Mouse (Mus musculus) bone marrow macrophage, adult 2 months (primary cell): ENCODE data around the gene Sncg. TPM values are rescaled to one million over a fixed set of nuclear protein-coding genes. Genes with fewer than 3 reads are reported as not detected.
A peak's percentile ranks its signal among the peaks of the same experiment; 100 is the strongest.
"Not testable (repeated sequence)": the region's sequence is repeated elsewhere in the genome, so short reads cannot be mapped to it uniquely, and the experiment has no call there.

ENCODE experiments used
- H3K27ac ChIP-seq: 2 replicates; pipeline ENCODE4 v1.5.1; 2012; ENCODE audit warnings: low read depth, low read length; ENCODE audit not compliant: insufficient read depth
- H3K4me1 ChIP-seq: 2 replicates; pipeline ENCODE4 v1.6.1; 2012; ENCODE audit warnings: low read length; ENCODE audit not compliant: control insufficient read depth, insufficient read depth
- H3K4me3 ChIP-seq: 2 replicates; pipeline ENCODE4 v1.5.1; 2012; ENCODE audit warnings: mild to moderate bottlenecking, low read length, moderate library complexity; ENCODE audit not compliant: insufficient read depth
- CTCF ChIP-seq: IDR thresholded peaks from 2 replicates; pipeline ENCODE4 v1.5.1; 2012; ENCODE audit warnings: low read depth, mild to moderate bottlenecking, low read length, moderate library complexity
- POLR2A ChIP-seq: IDR thresholded peaks from 2 replicates; pipeline ENCODE4 v1.6.1; 2012; ENCODE audit warnings: mild to moderate bottlenecking, low read depth, low read length, borderline replicate concordance
- polyA plus RNA-seq: library from polyadenylated mRNA; stranded (reverse); fragments of >200 nt; gene quantifications from 2 replicates; pipeline ENCODE4 v1.2.4, GENCODE M21; 2012; ENCODE audit not compliant: missing spikeins, insufficient read depth, insufficient read length

The Sncg gene
- polyA plus RNA-seq: not detected in 2 replicates

- no peak within 1 kb of the TSS for H3K4me3 ChIP-seq
- TF ChIP-seq POLR2A (no peak), CTCF (no peak)
Observed at GRCm38 (mm10) chr14:34374577-34374976, at the start of gene Sncg. TSS of gene Sncg (minus strand) at chr14:34374789.

GRCm38 (mm10) chr14:34421078-34421477 is 46.5 kb upstream of the Sncg start:
- H3K4me3 ChIP-seq: no peak overlapping the region
- no peak overlapping the region for H3K27ac ChIP-seq
- TF ChIP-seq CTCF: no peak
- no peak for TF ChIP-seq POLR2A
- no peaks in the 10 kb centered on the region for H3K4me1 ChIP-seq

More at GRCm38 (mm10) chr14:34374577-34374976, at the start of gene Sncg:
- Histone ChIP-seq H3K4me1 (no peaks in the 10 kb centered on the region), H3K27ac (no peak within 1 kb of the TSS)

- H3K27ac ChIP-seq: no peak overlapping the region
- no peaks in the 10 kb centered on the region for H3K4me1 ChIP-seq
- no peak for TF ChIP-seq POLR2A
- no peak for TF ChIP-seq CTCF
- H3K4me3 ChIP-seq: no peak overlapping the region
Observed at GRCm38 (mm10) chr14:34417501-34417900, 42.9 kb upstream of the Sncg start.

- H3K4me1 ChIP-seq, H3K4me3 ChIP-seq, H3K27ac ChIP-seq: not testable (repeated sequence)
Observed at GRCm38 (mm10) chr14:34416946-34417345, 42.4 kb upstream of the Sncg start.

- no peak overlapping the region for H3K4me3 ChIP-seq
- no peaks in the 10 kb centered on the region for H3K4me1 ChIP-seq
- TF ChIP-seq POLR2A (no peak), CTCF (no peak)
Observed at GRCm38 (mm10) chr14:34412164-34412896, 37.7 kb upstream of the Sncg start.

GRCm38 (mm10) chr14:34410716-34411115 is 36.1 kb upstream of the Sncg start:
- TF ChIP-seq CTCF (no peak), POLR2A (no peak)
- Histone ChIP-seq H3K4me3 (no peak overlapping the region), H3K4me1 (no peaks in the 10 kb centered on the region), H3K27ac (no peak overlapping the region)

More at GRCm38 (mm10) chr14:34412164-34412896, 37.7 kb upstream of the Sncg start:
- H3K27ac ChIP-seq: no peak overlapping the region

GRCm38 (mm10) chr14:34403424-34403823 is 28.8 kb upstream of the Sncg start:
- TF ChIP-seq CTCF: no peak
- Histone ChIP-seq H3K4me3 (no peak overlapping the region), H3K27ac (no peak overlapping the region), H3K4me1 (no peaks in the 10 kb centered on the region)

GRCm38 (mm10) chr14:34402871-34403270 is 28.3 kb upstream of the Sncg start:
- Histone ChIP-seq H3K27ac (no peak overlapping the region), H3K4me3 (no peak overlapping the region), H3K4me1 (no peaks in the 10 kb centered on the region)
- no peak for TF ChIP-seq POLR2A
- TF ChIP-seq CTCF: no peak

GRCm38 (mm10) chr14:34401135-34401534 is 26.5 kb upstream of the Sncg start:
- no peak overlapping the region for H3K27ac ChIP-seq
- H3K4me3 ChIP-seq: no peak overlapping the region
- peak; percentile 100 for TF ChIP-seq CTCF
- TF ChIP-seq POLR2A: no peak
- no peaks in the 10 kb centered on the region for H3K4me1 ChIP-seq

GRCm38 (mm10) chr14:34400021-34400420 is 25.4 kb upstream of the Sncg start:
- Histone ChIP-seq H3K4me3 (no peak overlapping the region), H3K27ac (no peak overlapping the region), H3K4me1 (no peaks in the 10 kb centered on the region)
- TF ChIP-seq POLR2A (no peak), CTCF (no peak)
